In genomic region chr15:6708526-6709441, GRCm38 (mm10) we compare ENCODE assay signal across 8 mouse cellular contexts. TPM values are rescaled to one million over a fixed set of nuclear protein-coding genes. Genes with fewer than 3 reads are reported as not detected.
DNase-seq lines count a peak whose midpoint lies in the region; ATAC-seq and TF ChIP-seq lines count a peak whose summit lies in the region.

No protein-coding gene starts in this region.

- WGBS in heart, adult 2 months, result under 1% methylated on average over 72 of the region's 89 CpGs
- under 1% methylated on average over 85 of the region's 89 CpGs for WGBS in kidney, embryonic 16.5 days
- under 1% methylated on average over 47 of the region's 89 CpGs for WGBS in lung, embryonic 16.5 days

- peaks cover 7% of the 10 kb centered on the region for H3K36me3 ChIP-seq in C2C12 (ENCODE audit: control insufficient read depth, insufficient read depth)
- peaks cover 13% of the 10 kb centered on the region for H3K36me3 ChIP-seq in heart, adult 2 months (ENCODE audit: control insufficient read depth, insufficient read depth, low read length)
- H3K36me3 ChIP-seq in kidney, embryonic 16.5 days (ENCODE audit: insufficient read depth, low read length), result no peaks in the 10 kb centered on the region
- H3K36me3 ChIP-seq in lung, embryonic 16.5 days (ENCODE audit: control insufficient read depth, insufficient read depth, low read length), result no peaks in the 10 kb centered on the region

- H3K79me3 ChIP-seq in C2C12 (ENCODE audit: low read depth), result peaks cover 47% of the 10 kb centered on the region

- H3K9me3 ChIP-seq in kidney, embryonic 16.5 days (ENCODE audit: low read length), result no peaks in the 10 kb centered on the region
- no peaks in the 10 kb centered on the region for H3K9me3 ChIP-seq in lung, embryonic 16.5 days (ENCODE audit: control insufficient read depth, low read length)

- H3K4me1 ChIP-seq in heart, adult 2 months (ENCODE audit: control insufficient read depth, insufficient read depth, low read length), result peaks cover 6% of the 10 kb centered on the region
- peaks cover 25% of the 10 kb centered on the region for H3K4me1 ChIP-seq in kidney, embryonic 16.5 days (ENCODE audit: insufficient read depth, low read length)
- H3K4me1 ChIP-seq in lung, embryonic 16.5 days (replicated peaks; ENCODE audit: control insufficient read depth, insufficient read depth, low read length), result peaks cover 11% of the 10 kb centered on the region

- peak; percentile 48 for DNase-seq in embryo, embryonic 10 days (ENCODE audit: low spot score)
- peak; percentile 42 to 52 for DNase-seq in heart, adult 2 months
- DNase-seq in ovary, adult 18-20 months (ENCODE audit: low spot score), result peak; percentile 4
- peak; percentile 80 for DNase-seq in thymus, postnatal 14 days

- intact Hi-C loops in heart, adult 2 months (cut with DNase I), result loop anchor here (5.0 kb wide), 1 partner anchor 164 kb away; the partner anchor contains the start of gene Osmr

- TF ChIP-seq POLR2A in heart, adult 2 months (IDR thresholded peaks at IDR 0.05; ENCODE audit: insufficient read depth, low read depth, low read length), result no peak

- ATAC-seq in activated CD4-positive, CD25-positive, alpha-beta regulatory T cell, adult 4 months, result peak; percentile 34
- peak; percentile 80 for ATAC-seq in kidney, embryonic 16.5 days (ENCODE audit: low FRiP score, low TSS enrichment)
- ATAC-seq in lung, embryonic 16.5 days (ENCODE audit: low read depth), result peak; percentile 72

- TF ChIP-seq CTCF in C2C12 (IDR thresholded peaks at IDR 0.05; ENCODE audit: control insufficient read depth, insufficient read depth, insufficient read length), result no peak
- TF ChIP-seq CTCF in heart, adult 2 months (IDR thresholded peaks at IDR 0.05), result no peak

- H3K4me2 ChIP-seq in kidney, embryonic 16.5 days (replicated peaks; ENCODE audit: low read depth, low read length), result peak overlapping the region; percentile 76
- peak overlapping the region; percentile 75 for H3K4me2 ChIP-seq in lung, embryonic 16.5 days (ENCODE audit: low read depth, low read length)

- TF ChIP-seq EP300 in heart, adult 2 months (IDR thresholded peaks at IDR 0.05; ENCODE audit: insufficient read depth, low read depth, low read length), result no peak

- H3K9ac ChIP-seq in heart, adult 2 months (ENCODE audit: low read depth, low read length), result peak overlapping the region; percentile 100
- peak overlapping the region; percentile 93 for H3K9ac ChIP-seq in kidney, embryonic 16.5 days (replicated peaks; ENCODE audit: low read length)
- peak overlapping the region; percentile 91 for H3K9ac ChIP-seq in lung, embryonic 16.5 days (ENCODE audit: low read length)

- H3K79me2 ChIP-seq in C2C12 (ENCODE audit: control insufficient read depth, insufficient read depth), result peaks cover 56% of the 10 kb centered on the region
- H3K79me2 ChIP-seq in heart, adult 2 months (replicated peaks; ENCODE audit: control insufficient read depth, insufficient read depth, low read length), result peaks cover 7% of the 10 kb centered on the region

- H3K4me3 ChIP-seq in C2C12 (ENCODE audit: insufficient read depth, poor library complexity, severe bottlenecking), result peak overlapping the region; percentile 88
- H3K4me3 ChIP-seq in heart, adult 2 months, result peak overlapping the region; percentile 86
- H3K4me3 ChIP-seq in kidney, embryonic 16.5 days (ENCODE audit: low read length), result peak overlapping the region; percentile 95
- peak overlapping the region; percentile 87 for H3K4me3 ChIP-seq in lung, embryonic 16.5 days (ENCODE audit: low read length)

- H3K27ac ChIP-seq in heart, adult 2 months, result peak overlapping the region; percentile 87
- H3K27ac ChIP-seq in kidney, embryonic 16.5 days (ENCODE audit: low read length), result peak overlapping the region; percentile 93
- peak overlapping the region; percentile 88 for H3K27ac ChIP-seq in lung, embryonic 16.5 days (ENCODE audit: low read length)

- peak overlapping the region; percentile 95 for H3ac ChIP-seq in C2C12 (ENCODE audit: control insufficient read depth, insufficient read length, low read depth)

- no peaks in the 10 kb centered on the region for H3K27me3 ChIP-seq in C2C12 (ENCODE audit: control insufficient read depth, insufficient read depth, insufficient read length)
- H3K27me3 ChIP-seq in heart, adult 2 months (ENCODE audit: control insufficient read depth, insufficient read depth, low read length), result no peaks in the 10 kb centered on the region
- H3K27me3 ChIP-seq in kidney, embryonic 16.5 days (ENCODE audit: insufficient read depth, low read length), result peaks cover 5% of the 10 kb centered on the region
- H3K27me3 ChIP-seq in lung, embryonic 16.5 days (ENCODE audit: control insufficient read depth, insufficient read depth, low read depth, low read length), result no peaks in the 10 kb centered on the region

TF ChIP-seq in C2C12, 6 proteins besides CTCF, POLR2A, EP300 and RAD21:
- TF ChIP-seq MYOD1 (IDR thresholded peaks at IDR 0.05; ENCODE audit: control insufficient read depth, insufficient read length, low read depth), result no peak
- no peak for TF ChIP-seq FOSL1 (IDR thresholded peaks at IDR 0.05; ENCODE audit: insufficient read depth, low read length, poor library complexity, severe bottlenecking)
- TF ChIP-seq MAX (IDR thresholded peaks at IDR 0.05), result no peak
- no peak for TF ChIP-seq USF1 (IDR thresholded peaks at IDR 0.05; ENCODE audit: low read depth)
- no peak for TF ChIP-seq CEBPB (IDR thresholded peaks at IDR 0.05; ENCODE audit: low read depth)
- TF ChIP-seq MYOG (IDR thresholded peaks at IDR 0.05; ENCODE audit: control insufficient read depth, extremely low read depth, insufficient read length), result no peak

RNA-seq across cellular contexts. Expression of gene Rictor, which starts 0.6 kb away (rescaled TPM):
- polyA plus RNA-seq in C2C12 (2012; fragmentation: generic; extraction: Trizol), result 2.7 TPM
- polyA plus RNA-seq in activated CD4-positive, CD25-positive, alpha-beta regulatory T cell, adult 4 months (2017; shearing (Covaris generic)), result 10 to 100 TPM; 19.2 to 28.8 TPM
- total RNA-seq in heart, adult 2 months (2021), result 10 to 100 TPM; 11.0 to 13.0 TPM
- polyA plus RNA-seq in heart, adult 2 months (2012; rRNA removed), result 3.6 and 7.5 TPM in 2 replicates
- 43.3 TPM in 2 replicates for polyA plus RNA-seq in kidney, embryonic 16.5 days (2015; fragmentation: Nextera tagmentation; extraction: Ambion mirVana)
- polyA plus RNA-seq in lung, embryonic 16.5 days (2015; fragmentation: Nextera tagmentation; extraction: Ambion mirVana), result 46.8 and 49.2 TPM in 2 replicates

Comparison
In these comparisons a context has a peak if more than half of its experiments do, and no peak if none do; other contexts are left out.
1. Peak in every context shown above with its lines: DNase-seq, ATAC-seq, H3K4me3 ChIP-seq and H3K27ac ChIP-seq.
2. DNase-seq: peak in every context shown above with its lines; median percentile 80 in thymus, postnatal 14 days; 48 in embryo, embryonic 10 days; 47 in heart, adult 2 months; 4 in ovary, adult 18-20 months.